Mouse (Mus musculus) lung, postnatal 0 days (tissue): ENCODE data around the gene Fam207a.

ENCODE experiments used
- CTCF ChIP-seq: IDR thresholded peaks from 2 replicates; pipeline ENCODE4 v1.5.1; 2016; ENCODE audit warnings: antibody characterized with exemption, mild to moderate bottlenecking
- EP300 ChIP-seq: IDR thresholded peaks from 2 replicates; pipeline ENCODE4 v1.6.1; 2016; ENCODE audit warnings: antibody characterized with exemption, mild to moderate bottlenecking, control low read depth

- TF ChIP-seq CTCF (no peak), EP300 (no peak)
Measured at GRCm38 (mm10) chr10:77517801-77518200, 2.2 kb upstream of the Fam207a start.
